Mouse (Mus musculus) spleen, adult 2 months (tissue): ENCODE data around the gene Hdhd5. TPM values are rescaled to one million over a fixed set of nuclear protein-coding genes. Genes with fewer than 3 reads are reported as not detected.

Experiments used
- DNase-seq, 2 experiments: peaks; one replicate each; pipeline versions ENCODE4 v3.0.0 to v3.0.0-alpha.2; 2012 to 2021; ENCODE audit warnings: low spot score in 2 of 2, low read depth in 1 of 2
- H3K27ac ChIP-seq: fragments of 200-500 bp; 2 replicates; pipeline ENCODE4 v1.5.1; 2012; ENCODE audit warnings: low read length, inconsistent platforms; ENCODE audit not compliant: insufficient read depth
- H3K27me3 ChIP-seq: fragments of 200-500 bp; 2 replicates; pipeline ENCODE4 v1.6.1; 2012; ENCODE audit warnings: mild to moderate bottlenecking, moderate library complexity, low read length, inconsistent platforms; ENCODE audit not compliant: control insufficient read depth, insufficient read depth
- H3K36me3 ChIP-seq: fragments of 200-500 bp; 2 replicates; pipeline ENCODE4 v1.6.1; 2012; ENCODE audit warnings: mild to moderate bottlenecking, low read length, inconsistent platforms; ENCODE audit not compliant: control insufficient read depth, insufficient read depth
- H3K4me1 ChIP-seq: fragments of 200-500 bp; 2 replicates; pipeline ENCODE4 v1.6.1; 2011; ENCODE audit warnings: inconsistent platforms; ENCODE audit not compliant: control insufficient read depth, insufficient read depth, insufficient read length
- H3K4me3 ChIP-seq: fragments of 200-500 bp; 2 replicates; pipeline ENCODE4 v1.5.1; 2011; ENCODE audit warnings: mild to moderate bottlenecking, inconsistent platforms; ENCODE audit not compliant: insufficient read depth, insufficient read length; ENCODE audit errors: extremely low read depth
- CTCF ChIP-seq: fragments of 200-500 bp; IDR thresholded peaks from 2 replicates; pipeline ENCODE4 v1.5.1; 2011; ENCODE audit warnings: mild to moderate bottlenecking, inconsistent platforms; ENCODE audit not compliant: insufficient read depth, insufficient read length, insufficient replicate concordance; ENCODE audit errors: extremely low read depth
- POLR2A ChIP-seq: fragments of 200-500 bp; IDR thresholded peaks from 2 replicates; pipeline ENCODE4 v1.6.1; 2011; ENCODE audit warnings: low read depth, low read length, inconsistent platforms
- WGBS: fragments of 180-500 bp; shearing (Covaris S2); methylation state at CpG from one replicate; pipeline ENCODE4 v1.1.7; 2018; 5-methylcytosine and 5-hydroxymethylcytosine counted together
- polyA plus RNA-seq: library from polyadenylated mRNA; depleted of rRNA; stranded (reverse); fragments of >200 nt; gene quantifications from 2 replicates; pipeline ENCODE4 v1.2.3, GENCODE M21; 2012

Gene Hdhd5
- polyA plus RNA-seq, 1 experiment = 25.2 TPM

- Histone ChIP-seq H3K4me3 (no peak overlapping the region), H3K27me3 (no peaks in the 10 kb centered on the region), H3K27ac (no peak overlapping the region), H3K36me3 (no peaks in the 10 kb centered on the region), H3K4me1 (no peaks in the 10 kb centered on the region)
- TF ChIP-seq POLR2A = no peak
- no peak for TF ChIP-seq CTCF
- WGBS = 79% methylated on average over 2 of the region's 2 CpGs
- DNase-seq = no peak
Measured at GRCm38 (mm10) chr6:120536337-120536736, 5.2 kb upstream of the Hdhd5 start.

GRCm38 (mm10) chr6:120532594-120532993 is 1.5 kb upstream of the Hdhd5 start:
- no peak for TF ChIP-seq POLR2A
- TF ChIP-seq CTCF = no peak
- DNase-seq = no peak
- peaks cover 13% of the 10 kb centered on the region for H3K4me1 ChIP-seq
- H3K27me3 ChIP-seq = no peaks in the 10 kb centered on the region
- no peak overlapping the region for H3K4me3 ChIP-seq
- 89% methylated on average over 1 of the region's 1 CpGs for WGBS
- no peaks in the 10 kb centered on the region for H3K36me3 ChIP-seq
- H3K27ac ChIP-seq = no peak overlapping the region

GRCm38 (mm10) chr6:120529123-120529522 is 2.0 kb downstream of the Hdhd5 start:
- DNase-seq = no peak
- 27% methylated on average over 4 of the region's 4 CpGs for WGBS
- peaks cover 13% of the 10 kb centered on the region for H3K4me1 ChIP-seq
- no peaks in the 10 kb centered on the region for H3K27me3 ChIP-seq
- H3K4me3 ChIP-seq = no peak overlapping the region; the same call in 1 of the 2 replicates
- no peaks in the 10 kb centered on the region for H3K36me3 ChIP-seq
- TF ChIP-seq POLR2A (no peak), CTCF (no peak)
- H3K27ac ChIP-seq = peak overlapping the region; percentile 61

- peaks cover 15% of the 10 kb centered on the region for H3K36me3 ChIP-seq
- no peak for TF ChIP-seq CTCF
- no peaks in the 10 kb centered on the region for H3K27me3 ChIP-seq
- 93% methylated on average over 5 of the region's 5 CpGs for WGBS
- H3K27ac ChIP-seq = no peak overlapping the region
- DNase-seq = no peak
- no peak overlapping the region for H3K4me3 ChIP-seq
- H3K4me1 ChIP-seq = peaks cover 13% of the 10 kb centered on the region
Measured at GRCm38 (mm10) chr6:120524796-120525195, 6.3 kb downstream of the Hdhd5 start.

- Histone ChIP-seq H3K36me3 (peaks cover 21% of the 10 kb centered on the region), H3K4me3 (no peak overlapping the region), H3K27me3 (no peaks in the 10 kb centered on the region), H3K27ac (no peak overlapping the region), H3K4me1 (no peaks in the 10 kb centered on the region)
- no peak for DNase-seq
- TF ChIP-seq CTCF (no peak), POLR2A (no peak)
- 93% methylated on average over 5 of the region's 5 CpGs for WGBS
Measured at GRCm38 (mm10) chr6:120519647-120520046, 11.5 kb downstream of the Hdhd5 start.

GRCm38 (mm10) chr6:120517311-120517710 is 13.8 kb downstream of the Hdhd5 start:
- H3K27me3 ChIP-seq = no peaks in the 10 kb centered on the region
- peaks cover 16% of the 10 kb centered on the region for H3K36me3 ChIP-seq
- no peak for DNase-seq
- no peak overlapping the region for H3K4me3 ChIP-seq
- TF ChIP-seq POLR2A (no peak), CTCF (no peak)
- 94% methylated on average over 5 of the region's 5 CpGs for WGBS
- H3K4me1 ChIP-seq = no peaks in the 10 kb centered on the region
- no peak overlapping the region for H3K27ac ChIP-seq

- TF ChIP-seq POLR2A (no peak), CTCF (no peak)
- H3K27ac ChIP-seq = peak overlapping the region; percentile 3; the same call in 1 of the 2 replicates
- WGBS = 83% methylated on average over 6 of the region's 6 CpGs
- H3K4me1 ChIP-seq = no peaks in the 10 kb centered on the region
- DNase-seq = no peak
- H3K36me3 ChIP-seq = peaks cover 14% of the 10 kb centered on the region; the same call in 1 of the 2 replicates
- H3K4me3 ChIP-seq = no peak overlapping the region
- H3K27me3 ChIP-seq = no peaks in the 10 kb centered on the region
Measured at GRCm38 (mm10) chr6:120516879-120517278, 14.2 kb downstream of the Hdhd5 start.

- TF ChIP-seq CTCF = no peak
- no peaks in the 10 kb centered on the region for H3K4me1 ChIP-seq
- no peak for DNase-seq
- no peak overlapping the region for H3K4me3 ChIP-seq
- 82% methylated on average over 4 of the region's 4 CpGs for WGBS
- H3K36me3 ChIP-seq = peaks cover 14% of the 10 kb centered on the region
- no peaks in the 10 kb centered on the region for H3K27me3 ChIP-seq
- H3K27ac ChIP-seq = 0 out of 2 replicates have a peak overlapping the region, but pooled peaks have one; percentile 3
Measured at GRCm38 (mm10) chr6:120516422-120516821, 14.7 kb downstream of the Hdhd5 start.
